7 mouse cellular contexts compared by ENCODE assay signal in the genomic region with DNA sequence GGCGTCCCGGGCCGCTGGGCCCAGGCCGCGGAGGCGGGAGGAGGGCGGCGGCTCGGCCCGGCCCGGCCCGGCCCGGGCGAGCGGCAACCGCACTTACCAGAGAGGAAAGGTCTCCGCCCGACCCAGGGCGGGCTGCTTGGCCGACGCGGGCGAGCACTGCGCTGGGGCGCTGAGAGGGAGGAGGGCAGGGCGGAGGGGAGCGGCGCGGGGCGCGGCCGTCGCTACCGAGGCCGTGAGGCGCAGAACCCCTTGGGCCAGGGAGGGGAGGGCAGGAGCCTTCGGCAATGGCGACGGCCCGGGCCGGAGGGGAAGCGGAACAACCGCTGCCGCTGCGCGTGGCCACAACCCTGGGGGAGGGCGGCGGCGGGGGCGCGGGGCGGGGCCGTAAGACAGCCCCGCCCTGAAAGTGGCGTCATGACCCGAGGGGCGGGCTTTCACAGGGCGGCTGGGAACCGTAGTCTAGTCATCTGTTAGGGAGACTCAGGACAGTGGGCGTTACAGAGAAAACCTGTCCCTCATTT. TPM values are rescaled to one million over a fixed set of nuclear protein-coding genes. Genes with fewer than 3 reads are reported as not detected.
A peak's percentile ranks its signal among the peaks of the same experiment; 100 is the strongest.
DNase-seq lines count a peak whose midpoint lies in the region; ATAC-seq and TF ChIP-seq lines count a peak whose summit lies in the region.

A gene (minus strand): TSS at position 352 of the 521 bp plus-strand sequence.

- peak; percentile 79 for TF ChIP-seq POLR2A in kidney, adult 2 months (IDR thresholded peaks at IDR 0.05; ENCODE audit: low read depth, low read length)
- TF ChIP-seq POLR2A in spleen, adult 2 months (IDR thresholded peaks at IDR 0.05; ENCODE audit: low read depth, low read length): peak; percentile 87

- 0% methylated on average over 47 of the region's 60 CpGs for WGBS in embryonic facial prominence, embryonic 11.5 days
- under 1% methylated on average over 57 of the region's 60 CpGs for WGBS in kidney, adult 2 months
- WGBS in limb, embryonic 12.5 days: 1% methylated on average over 59 of the region's 60 CpGs
- WGBS in midbrain, embryonic 15.5 days: 0% methylated on average over 35 of the region's 60 CpGs
- under 1% methylated on average over 49 of the region's 60 CpGs for WGBS in spleen, adult 2 months

- H3K27ac ChIP-seq in embryonic facial prominence, embryonic 11.5 days (replicated peaks; ENCODE audit: low read depth, low read length): peak within 1 kb of the TSS; percentile 93
- peak within 1 kb of the TSS; percentile 86 for H3K27ac ChIP-seq in kidney, adult 2 months (ENCODE audit: insufficient read depth, low read depth, low read length)
- H3K27ac ChIP-seq in limb, embryonic 12.5 days: peak within 1 kb of the TSS; percentile 96
- peak within 1 kb of the TSS; percentile 93 for H3K27ac ChIP-seq in midbrain, embryonic 15.5 days
- peak within 1 kb of the TSS; percentile 99 for H3K27ac ChIP-seq in spleen, adult 2 months (ENCODE audit: insufficient read depth, low read length)

- peak within 1 kb of the TSS; percentile 93 for H3K4me3 ChIP-seq in embryonic facial prominence, embryonic 11.5 days (ENCODE audit: low read depth, low read length)
- H3K4me3 ChIP-seq in kidney, adult 2 months (ENCODE audit: insufficient read depth, low read depth, low read length): peak within 1 kb of the TSS; percentile 88
- H3K4me3 ChIP-seq in limb, embryonic 12.5 days (replicated peaks): peak within 1 kb of the TSS; percentile 97
- H3K4me3 ChIP-seq in midbrain, embryonic 15.5 days: peak within 1 kb of the TSS; percentile 96
- H3K4me3 ChIP-seq in spleen, adult 2 months (ENCODE audit: extremely low read depth, insufficient read depth, insufficient read length): peak within 1 kb of the TSS; percentile 97

- H3K9ac ChIP-seq in embryonic facial prominence, embryonic 11.5 days (replicated peaks; ENCODE audit: low read length): peak within 1 kb of the TSS; percentile 98
- H3K9ac ChIP-seq in limb, embryonic 12.5 days (replicated peaks): peak within 1 kb of the TSS; percentile 98
- peak within 1 kb of the TSS; percentile 93 for H3K9ac ChIP-seq in midbrain, embryonic 15.5 days

- no peaks in the 10 kb centered on the region for H3K36me3 ChIP-seq in embryonic facial prominence, embryonic 11.5 days (replicated peaks; ENCODE audit: control insufficient read depth, insufficient read depth, low read depth, low read length)
- peaks cover 2% of the 10 kb centered on the region; the same call in 1 of the 2 replicates for H3K36me3 ChIP-seq in kidney, adult 2 months (ENCODE audit: control insufficient read depth, insufficient read depth, low read length)
- peaks cover 14% of the 10 kb centered on the region for H3K36me3 ChIP-seq in limb, embryonic 12.5 days
- no peaks in the 10 kb centered on the region for H3K36me3 ChIP-seq in midbrain, embryonic 15.5 days (replicated peaks)
- H3K36me3 ChIP-seq in spleen, adult 2 months (ENCODE audit: control insufficient read depth, insufficient read depth, low read length): 0 out of 2 replicates have a peak, but pooled peaks cover 2% of the 10 kb centered on the region

- H3K4me1 ChIP-seq in embryonic facial prominence, embryonic 11.5 days (ENCODE audit: control insufficient read depth, insufficient read depth, low read length): no peaks in the 10 kb centered on the region
- peaks cover 25% of the 10 kb centered on the region; the same call in 1 of the 2 replicates for H3K4me1 ChIP-seq in kidney, adult 2 months (ENCODE audit: control insufficient read depth, insufficient read depth, low read length)
- H3K4me1 ChIP-seq in limb, embryonic 12.5 days (replicated peaks): peaks cover 11% of the 10 kb centered on the region
- peaks cover 27% of the 10 kb centered on the region for H3K4me1 ChIP-seq in midbrain, embryonic 15.5 days
- H3K4me1 ChIP-seq in spleen, adult 2 months (ENCODE audit: control insufficient read depth, insufficient read depth, insufficient read length): peaks cover 6% of the 10 kb centered on the region; the same call in 1 of the 2 replicates

- DNase-seq in adrenal gland, postnatal 14 days: peak; percentile 95
- DNase-seq in embryonic facial prominence, embryonic 11.5 days (ENCODE audit: low spot score): peak; percentile 93
- peak; percentile 99 for DNase-seq in heart, adult 11 months
- DNase-seq in kidney, adult 2 months: peak; percentile 94
- DNase-seq in spleen, adult 2 months (ENCODE audit: low read depth in 1 of 2, low spot score in 2 of 2): peak; percentile 74 to 84

- peak; percentile 93 for ATAC-seq in embryonic facial prominence, embryonic 11.5 days (replicated peaks; ENCODE audit: insufficient number of reproducible peaks, low FRiP score, low TSS enrichment, low read depth)
- ATAC-seq in limb, embryonic 12.5 days (ENCODE audit: insufficient number of reproducible peaks, insufficient read depth, low FRiP score, low TSS enrichment, low read depth): peak; percentile 95
- ATAC-seq in midbrain, embryonic 15.5 days (replicated peaks): peak; percentile 97

- no peaks in the 10 kb centered on the region for H3K9me3 ChIP-seq in embryonic facial prominence, embryonic 11.5 days (replicated peaks; ENCODE audit: control insufficient read depth, low read length)
- no peaks in the 10 kb centered on the region for H3K9me3 ChIP-seq in limb, embryonic 12.5 days
- H3K9me3 ChIP-seq in midbrain, embryonic 15.5 days: no peaks in the 10 kb centered on the region

- H3K4me2 ChIP-seq in embryonic facial prominence, embryonic 11.5 days (ENCODE audit: low read depth, low read length): peak within 1 kb of the TSS; percentile 62
- peak within 1 kb of the TSS; percentile 65 for H3K4me2 ChIP-seq in limb, embryonic 12.5 days
- peak within 1 kb of the TSS; percentile 69 for H3K4me2 ChIP-seq in midbrain, embryonic 15.5 days

- no peaks in the 10 kb centered on the region for H3K27me3 ChIP-seq in embryonic facial prominence, embryonic 11.5 days (ENCODE audit: control insufficient read depth, insufficient read depth, low read length)
- no peaks in the 10 kb centered on the region for H3K27me3 ChIP-seq in kidney, adult 2 months (replicated peaks; ENCODE audit: control insufficient read depth, insufficient read depth, low read length)
- no peaks in the 10 kb centered on the region for H3K27me3 ChIP-seq in limb, embryonic 12.5 days
- no peaks in the 10 kb centered on the region for H3K27me3 ChIP-seq in midbrain, embryonic 15.5 days (replicated peaks)
- no peaks in the 10 kb centered on the region for H3K27me3 ChIP-seq in spleen, adult 2 months (ENCODE audit: control insufficient read depth, insufficient read depth, low read length)

- TF ChIP-seq CTCF in kidney, adult 2 months (conservative IDR thresholded peaks at IDR 0.05; ENCODE audit: insufficient read depth, insufficient read length, low read depth, low read length): no peak
- TF ChIP-seq CTCF in spleen, adult 2 months (IDR thresholded peaks at IDR 0.05; ENCODE audit: extremely low read depth, insufficient read depth, insufficient read length, insufficient replicate concordance): no peak

RNA-seq across cellular contexts. Expression of the gene that starts here (rescaled TPM):
- total RNA-seq in adrenal gland, postnatal 14 days (2021): 58.2 and 64.3 TPM in 2 replicates
- polyA plus RNA-seq in embryonic facial prominence, embryonic 11.5 days (2014; fragmentation: Nextera tagmentation; extraction: Ambion mirVana): 41.6 and 42.6 TPM in 2 replicates
- 15.7 and 18.3 TPM in 2 replicates for polyA plus RNA-seq in kidney, adult 2 months (2012; rRNA removed)
- polyA plus RNA-seq in limb, embryonic 12.5 days (2016; fragmentation: Nextera tagmentation; extraction: Ambion mirVana): 37.9 and 38.0 TPM in 2 replicates
- polyA plus RNA-seq in midbrain, embryonic 15.5 days (2015; fragmentation: Nextera tagmentation; extraction: Ambion mirVana): 36.2 and 37.6 TPM in 2 replicates
- polyA plus RNA-seq in spleen, adult 2 months (2012; rRNA removed): 16.8 and 18.8 TPM in 2 replicates

Comparison
In these comparisons a context has a peak if more than half of its experiments do, and no peak if none do; other contexts are left out.
1. Peak in every context shown above with its lines: DNase-seq, ATAC-seq, H3K4me3 ChIP-seq and H3K27ac ChIP-seq.